Mouse (Mus musculus) neural tube, embryonic 12.5 days (tissue): ENCODE data around the gene Adgre5. TPM values are rescaled to one million over a fixed set of nuclear protein-coding genes. Genes with fewer than 3 reads are reported as not detected.

Experiments used
- ATAC-seq: fragments of 200-750 bp; cut with Nextera tagmentation; 2 replicates; pipeline ENCODE4 v1.8.0; 2017; ENCODE audit warnings: low read depth, mild to moderate bottlenecking, moderate TSS enrichment, moderate library complexity; ENCODE audit not compliant: low FRiP score
- H3K27ac ChIP-seq: fragments of 300-500 bp; sonication (generic); 2 replicates; pipeline ENCODE4 v1.5.1; 2016
- H3K27me3 ChIP-seq: fragments of 300-500 bp; sonication (generic); replicated peaks from 2 replicates; pipeline ENCODE4 v1.6.1; 2016; ENCODE audit warnings: mild to moderate bottlenecking
- H3K36me3 ChIP-seq: fragments of 300-500 bp; sonication (generic); 2 replicates; pipeline ENCODE4 v1.6.1; 2016; ENCODE audit warnings: mild to moderate bottlenecking
- H3K4me1 ChIP-seq: fragments of 300-500 bp; sonication (generic); 2 replicates; pipeline ENCODE4 v1.6.1; 2016
- H3K4me2 ChIP-seq: fragments of 300-500 bp; sonication (generic); replicated peaks from 2 replicates; pipeline ENCODE4 v1.6.1; 2016; ENCODE audit warnings: mild to moderate bottlenecking
- H3K4me3 ChIP-seq: fragments of 300-500 bp; sonication (generic); 2 replicates; pipeline ENCODE4 v1.5.1; 2016
- H3K9ac ChIP-seq: fragments of 300-500 bp; sonication (generic); 2 replicates; pipeline ENCODE4 v1.6.1; 2016; ENCODE audit warnings: mild to moderate bottlenecking
- H3K9me3 ChIP-seq: fragments of 300-500 bp; sonication (generic); 2 replicates; pipeline ENCODE4 v1.6.1; 2016; ENCODE audit warnings: mild to moderate bottlenecking
- WGBS: fragments of 180-500 bp; shearing (Covaris S2); methylation state at CpG from one replicate; pipeline ENCODE4 v1.1.7; 2016; 5-methylcytosine and 5-hydroxymethylcytosine counted together
- microRNA-seq: library from miRNA; unstranded; fragments of <30 nt; microRNA quantifications from one replicate; pipeline ENCODE4, GENCODE M21; 2017
- polyA plus RNA-seq: library from polyadenylated mRNA; unstranded; fragments of >200 nt; fragmentation: Nextera tagmentation; extraction: Ambion mirVana; gene quantifications from 2 replicates; pipeline ENCODE4 v1.2.1, GENCODE M21; 2016

Gene Adgre5
- polyA plus RNA-seq, 1 experiment from 2014 or later, result 15.7 TPM

DNA sequence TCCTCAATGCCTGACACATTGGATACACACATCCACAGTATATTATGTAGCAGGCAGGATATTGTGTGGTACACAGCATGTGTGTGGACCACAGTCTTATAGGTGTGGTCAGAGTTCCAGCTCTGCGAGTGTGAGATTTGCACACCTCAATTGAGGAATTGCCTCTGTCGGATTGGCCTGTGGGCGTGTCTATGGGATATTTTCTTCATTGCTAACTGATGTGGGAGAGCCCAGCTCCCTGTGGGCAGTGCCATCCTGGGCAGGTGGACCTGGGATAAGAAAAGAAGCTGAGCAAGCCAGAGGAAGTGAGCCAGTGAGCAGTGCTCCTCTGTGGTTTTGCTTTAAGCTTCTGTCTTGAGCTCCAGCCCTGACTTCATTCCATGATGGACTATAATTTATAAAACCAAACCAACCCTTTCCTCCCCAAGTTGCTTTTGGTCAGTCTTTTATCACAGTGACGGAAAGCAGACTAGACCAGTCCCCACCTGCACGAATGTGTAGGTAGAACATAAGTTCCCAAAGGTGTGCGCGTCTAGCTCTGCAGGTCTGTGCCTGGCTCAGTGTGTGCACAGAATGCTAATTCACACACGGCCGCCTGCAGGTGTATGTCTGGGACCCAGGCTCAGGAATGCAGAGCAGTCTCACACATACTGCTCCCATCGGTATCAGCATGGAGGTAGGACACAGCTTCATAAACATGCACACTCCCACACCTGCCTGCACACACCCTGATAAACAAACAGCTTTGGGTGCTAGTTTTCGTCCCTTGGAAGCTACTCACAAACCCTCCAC is 46.6 kb downstream of the Adgre5 start:
- Histone ChIP-seq H3K9me3 (no peaks in the 10 kb centered on the region), H3K4me2 (no peak overlapping the region), H3K27me3 (no peaks in the 10 kb centered on the region), H3K27ac (no peak overlapping the region), H3K4me1 (peaks cover 17% of the 10 kb centered on the region), H3K9ac (no peak overlapping the region), H3K4me3 (no peak overlapping the region), H3K36me3 (peaks cover 27% of the 10 kb centered on the region)
- ATAC-seq, result no peak
- WGBS, result 87% methylated on average over 11 of the region's 11 CpGs

DNA sequence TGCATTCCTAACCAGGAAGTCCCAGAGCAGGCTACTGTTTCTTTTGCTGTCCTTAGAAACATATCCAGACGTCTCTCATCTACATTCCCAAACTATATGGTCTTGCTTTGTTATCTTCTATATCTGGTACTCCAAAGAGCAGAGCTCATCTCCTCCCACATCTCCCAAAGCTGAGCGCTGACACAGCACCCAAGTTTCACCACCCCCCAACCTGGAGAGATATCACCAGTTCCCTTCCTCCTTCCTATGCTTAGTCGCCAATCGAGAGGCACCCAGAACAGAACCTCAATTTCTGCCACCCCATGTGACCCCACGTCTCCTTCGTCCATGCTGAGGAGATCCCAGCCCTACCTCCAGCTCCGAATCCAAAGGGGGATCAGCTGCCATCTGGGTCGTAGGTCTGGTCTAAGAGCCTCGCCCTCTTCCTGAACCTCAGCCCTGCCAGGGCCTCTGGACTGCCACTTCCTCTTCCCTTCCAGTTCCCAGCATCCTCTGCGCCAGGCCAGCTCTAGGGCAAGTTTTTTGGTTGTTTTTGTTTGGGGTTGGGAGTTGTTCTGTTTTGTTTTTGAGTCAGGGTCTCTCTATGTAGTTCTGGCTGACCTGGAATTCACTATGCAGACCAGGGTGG is 47.4 kb downstream of the Adgre5 start:
- whole genome bisulfite sequencing, result 86% methylated on average over 10 of the region's 10 CpGs
- H3K27me3 ChIP-seq, result no peaks in the 10 kb centered on the region
- H3K4me1 ChIP-seq, result peaks cover 17% of the 10 kb centered on the region
- ATAC-seq, result no peak
- H3K9ac ChIP-seq, result no peak overlapping the region
- peaks cover 30% of the 10 kb centered on the region for H3K36me3 ChIP-seq
- H3K4me2 ChIP-seq, result no peak overlapping the region
- no peak overlapping the region for H3K4me3 ChIP-seq
- H3K27ac ChIP-seq, result no peak overlapping the region
- no peaks in the 10 kb centered on the region for H3K9me3 ChIP-seq

DNA sequence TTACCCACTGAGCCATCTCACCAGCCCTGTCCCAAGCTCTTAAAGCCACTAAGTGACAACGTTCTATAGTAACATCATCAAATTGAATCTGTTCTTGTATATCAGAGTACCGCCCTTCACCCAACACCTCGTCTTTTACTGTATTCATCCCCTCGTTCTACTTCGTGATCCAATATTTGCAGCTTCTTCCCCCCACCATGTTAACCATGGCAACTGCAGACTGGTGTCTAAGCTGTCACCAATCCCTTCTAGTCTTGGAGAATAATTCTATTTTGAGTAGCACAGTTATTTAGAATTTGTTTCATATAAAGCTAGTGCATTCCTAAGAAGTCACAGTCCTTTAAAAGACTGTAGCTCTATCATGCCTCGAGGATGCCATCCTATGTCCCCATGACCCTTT is 51.9 kb downstream of the Adgre5 start:
- no peaks in the 10 kb centered on the region for H3K4me1 ChIP-seq
- peaks cover 53% of the 10 kb centered on the region for H3K36me3 ChIP-seq
- no peaks in the 10 kb centered on the region for H3K27me3 ChIP-seq
- H3K9me3 ChIP-seq, result no peaks in the 10 kb centered on the region
- ATAC-seq, result no peak
- 92% methylated on average over 6 of the region's 6 CpGs for WGBS
- no peak overlapping the region for H3K4me2 ChIP-seq
- H3K9ac ChIP-seq, result no peak overlapping the region
- H3K4me3 ChIP-seq, result no peak overlapping the region
- H3K27ac ChIP-seq, result no peak overlapping the region

DNA sequence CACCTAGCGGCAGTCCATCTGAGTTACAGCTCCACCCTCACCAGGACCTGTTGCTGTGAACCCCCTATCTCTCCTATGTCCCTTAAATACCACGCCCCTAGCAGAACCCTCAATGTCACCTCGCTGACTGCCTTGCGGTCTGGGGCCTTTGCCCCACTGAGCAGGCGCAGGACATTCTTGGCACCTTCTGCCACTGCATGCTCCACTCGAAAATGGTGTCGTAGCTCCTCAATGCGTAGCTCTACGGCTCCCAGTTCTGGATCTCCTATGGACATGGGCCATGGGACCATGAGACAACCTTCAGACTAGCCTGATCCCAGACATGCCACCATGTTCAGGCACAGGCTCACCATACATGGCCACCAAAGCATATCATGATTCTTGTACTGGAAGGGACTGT is 56.6 kb downstream of the Adgre5 start:
- Histone ChIP-seq H3K9ac (no peak overlapping the region), H3K36me3 (peaks cover 59% of the 10 kb centered on the region), H3K27me3 (no peaks in the 10 kb centered on the region), H3K4me2 (no peak overlapping the region), H3K4me3 (no peak overlapping the region), H3K27ac (no peak overlapping the region), H3K4me1 (no peaks in the 10 kb centered on the region), H3K9me3 (no peaks in the 10 kb centered on the region)
- WGBS, result 96% methylated on average over 9 of the region's 9 CpGs
- no peak for ATAC-seq

DNA sequence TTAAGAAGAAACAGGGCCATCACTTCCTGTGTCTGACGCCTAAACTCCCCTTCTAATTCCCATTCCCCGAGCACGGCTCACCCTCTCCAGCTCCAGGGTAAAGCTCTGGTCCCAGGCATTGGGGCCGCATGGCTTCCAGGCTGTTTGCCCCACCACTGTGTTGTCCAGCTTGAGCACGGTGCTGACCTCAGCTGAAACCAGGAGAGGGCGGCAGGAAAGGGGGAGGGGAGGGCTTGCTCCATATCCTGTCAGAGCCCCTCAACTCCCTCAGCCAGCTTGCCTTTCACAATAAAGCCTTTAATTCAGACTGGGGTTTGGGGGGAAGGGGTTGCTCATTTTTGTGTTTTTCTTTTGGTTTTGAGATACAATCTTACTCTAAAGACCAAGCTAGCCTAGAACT is 60.0 kb downstream of the Adgre5 start:
- WGBS, result 35% methylated on average over 6 of the region's 6 CpGs
- Histone ChIP-seq H3K27me3 (no peaks in the 10 kb centered on the region), H3K4me2 (no peak overlapping the region), H3K4me3 (no peak overlapping the region), H3K4me1 (no peaks in the 10 kb centered on the region), H3K27ac (no peak overlapping the region), H3K9ac (no peak overlapping the region), H3K9me3 (no peaks in the 10 kb centered on the region), H3K36me3 (peaks cover 73% of the 10 kb centered on the region)
- no peak for ATAC-seq

DNA sequence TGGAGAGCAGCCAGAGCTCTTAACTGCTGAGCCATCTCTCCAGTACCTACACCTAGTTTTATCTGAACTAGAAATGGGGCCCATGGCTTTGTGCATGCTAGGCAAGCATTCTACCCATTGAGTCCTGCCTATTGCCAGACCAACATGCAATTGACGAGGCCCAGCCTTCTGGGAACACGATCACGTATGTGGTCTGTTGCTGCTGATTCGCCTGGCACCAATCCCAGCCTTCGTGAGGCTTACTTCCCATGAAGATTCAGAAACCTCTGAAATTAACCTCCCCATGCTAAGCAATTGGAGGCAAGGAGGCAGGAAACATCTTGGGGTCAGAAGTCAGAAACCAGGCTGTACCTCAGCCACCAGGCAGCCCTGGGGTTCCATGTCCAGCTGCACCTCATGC is 60.5 kb downstream of the Adgre5 start:
- H3K9ac ChIP-seq, result no peak overlapping the region
- H3K9me3 ChIP-seq, result no peaks in the 10 kb centered on the region
- H3K36me3 ChIP-seq, result peaks cover 72% of the 10 kb centered on the region
- 92% methylated on average over 5 of the region's 5 CpGs for WGBS
- no peaks in the 10 kb centered on the region for H3K27me3 ChIP-seq
- ATAC-seq, result no peak
- H3K4me1 ChIP-seq, result no peaks in the 10 kb centered on the region
- H3K4me3 ChIP-seq, result no peak overlapping the region
- H3K27ac ChIP-seq, result no peak overlapping the region
- H3K4me2 ChIP-seq, result no peak overlapping the region

DNA sequence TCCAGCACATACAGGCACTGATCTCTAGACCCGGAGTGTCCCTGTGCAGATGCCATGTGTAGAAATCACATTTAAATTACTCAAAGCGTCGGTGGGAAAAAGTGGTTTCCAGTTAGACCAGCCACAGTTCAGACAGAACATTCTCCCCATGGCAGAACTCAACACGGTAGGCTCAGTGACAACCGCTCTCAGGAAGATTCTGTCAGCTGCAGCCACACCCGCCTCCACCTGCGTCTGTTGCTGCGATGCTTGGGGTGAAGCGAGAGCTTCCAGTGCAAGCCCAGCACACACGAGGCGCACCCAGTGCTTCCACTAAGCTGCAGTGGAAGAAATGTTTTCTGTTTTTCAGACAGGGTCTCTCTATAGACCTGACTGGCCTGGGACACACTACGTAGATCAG is 61.3 kb downstream of the Adgre5 start:
- Histone ChIP-seq H3K27me3 (no peaks in the 10 kb centered on the region), H3K27ac (no peak overlapping the region), H3K36me3 (peaks cover 69% of the 10 kb centered on the region), H3K4me1 (no peaks in the 10 kb centered on the region), H3K4me3 (no peak overlapping the region), H3K9me3 (no peaks in the 10 kb centered on the region), H3K9ac (no peak overlapping the region), H3K4me2 (no peak overlapping the region)
- ATAC-seq, result no peak
- 95% methylated on average over 12 of the region's 12 CpGs for WGBS

DNA sequence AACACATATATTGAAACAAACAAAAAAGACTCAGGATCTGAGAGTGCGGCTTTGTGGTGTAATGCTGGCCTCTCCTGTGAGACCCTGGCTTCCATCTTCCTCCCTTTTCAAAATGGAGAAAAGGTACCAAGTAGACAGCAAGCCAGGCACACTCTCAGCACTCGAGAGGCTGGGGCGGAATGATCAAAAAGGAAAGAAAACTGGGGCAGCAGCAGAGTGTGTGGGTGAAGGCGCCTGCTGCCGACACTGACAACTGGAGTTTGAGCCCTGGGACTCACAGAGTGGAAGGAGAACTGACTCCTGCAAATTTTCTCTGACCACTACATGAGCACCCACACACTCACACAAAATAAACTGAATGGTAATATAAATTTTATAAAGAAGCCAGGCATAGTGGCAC is 66.6 kb downstream of the Adgre5 start:
- H3K4me2 ChIP-seq, result no peak overlapping the region
- H3K9ac ChIP-seq, result no peak overlapping the region
- WGBS, result 90% methylated on average over 5 of the region's 5 CpGs
- H3K36me3 ChIP-seq, result peaks cover 69% of the 10 kb centered on the region
- no peak overlapping the region for H3K27ac ChIP-seq
- no peak for ATAC-seq
- no peaks in the 10 kb centered on the region for H3K4me1 ChIP-seq
- H3K4me3 ChIP-seq, result no peak overlapping the region
- no peaks in the 10 kb centered on the region for H3K27me3 ChIP-seq
- no peaks in the 10 kb centered on the region for H3K9me3 ChIP-seq

Small RNA genes lying within 50 kb of the gene (microRNA-seq; reads per million reads assigned to microRNA genes)
- gene Mir1668, result not detected

Other genes with a start within 250 kb of the Adgre5 start
- gene Olfr370, start 205.5 kb downstream of the Adgre5 start, polyA plus RNA-seq, result not detected in 2 replicates
- 343 and 361 TPM in 2 replicates for gene Ndufb7, start 174.7 kb downstream of the Adgre5 start, polyA plus RNA-seq
- 760 and 802 TPM in 2 replicates for gene Tecr, start 133.4 kb downstream of the Adgre5 start, polyA plus RNA-seq
- 60.2 and 63.0 TPM in 2 replicates for gene Dnajb1, start 133.1 kb downstream of the Adgre5 start, polyA plus RNA-seq
- 182 and 186 TPM in 2 replicates for gene Gipc1, start 88.6 kb downstream of the Adgre5 start, polyA plus RNA-seq
- gene Ptger1, start 74.6 kb downstream of the Adgre5 start, polyA plus RNA-seq, result 0.41 and 0.66 TPM in 2 replicates
- 30.0 and 32.1 TPM in 2 replicates for gene Pkn1, start 42.1 kb downstream of the Adgre5 start, polyA plus RNA-seq
- gene Ddx39, start 26.1 kb downstream of the Adgre5 start, polyA plus RNA-seq, result 141 and 142 TPM in 2 replicates
- 34.8 and 37.0 TPM in 2 replicates for gene Adgrl1, start 158.8 kb upstream of the Adgre5 start, polyA plus RNA-seq
- gene Gm10644, start 213.9 kb upstream of the Adgre5 start, polyA plus RNA-seq, result 0.60 and 0.86 TPM in 2 replicates
- 37.1 and 41.6 TPM in 2 replicates for gene Asf1b, start 214.2 kb upstream of the Adgre5 start, polyA plus RNA-seq
- gene Prkaca, start 231.7 kb upstream of the Adgre5 start, polyA plus RNA-seq, result 215 and 218 TPM in 2 replicates